Mouse (Mus musculus): ENCODE data around the gene Thap4. TPM values are rescaled to one million over a fixed set of nuclear protein-coding genes. Genes with fewer than 3 reads are reported as not detected.

Thap4 gene
- total RNA-seq (2012; rRNA removed) (45.3 and 50.2 TPM in 2 replicates), total RNA-seq (2014; rRNA removed) (32.4 and 35.8 TPM in 2 replicates), polyA plus RNA-seq (2012; ENCODE audit: insufficient read length, low read depth) (52.4 and 53.0 TPM in 2 replicates)

GRCm38 (mm10) chr1:93754573-93755290, at the start of gene Thap4:
Thap4 (minus strand) TSS chr1:93754864.
- H3K27me3 ChIP-seq (replicated peaks) = no peaks in the 10 kb centered on the region
- peak within 1 kb of the TSS; percentile 79 for H3K9ac ChIP-seq (ENCODE audit: insufficient read depth, low read depth)
- peak within 1 kb of the TSS; percentile 97 for H3K4me2 ChIP-seq (ENCODE audit: insufficient read depth, low read depth, poor library complexity, severe bottlenecking)
- peaks cover 55% of the 10 kb centered on the region for H3K79me2 ChIP-seq (replicated peaks; ENCODE audit: control insufficient read depth, extremely low read depth, insufficient read depth, poor library complexity, severe bottlenecking)
- peaks cover 8 to 43% of the 10 kb centered on the region in 2 experiments; a peak in 3 of 4 replicates for H3K4me1 ChIP-seq (ENCODE audit: control insufficient read depth in 1 of 2, insufficient read depth in 2 of 2)
- TF ChIP-seq MAX (IDR thresholded peaks at IDR 0.05; ENCODE audit: low read length) = peak; percentile 29; the same call in 1 of the 2 replicates
- peak; percentile 82 for TF ChIP-seq HCFC1 (IDR thresholded peaks at IDR 0.05; ENCODE audit: low read depth, low read length)
- TF ChIP-seq ETS1 (conservative IDR thresholded peaks at IDR 0.05; ENCODE audit: low read depth, low read length) = no peak
- TF ChIP-seq IRF4 (IDR thresholded peaks at IDR 0.05; ENCODE audit: low read depth, low read length) = peak; percentile 15; the same call in 1 of the 2 replicates
- TF ChIP-seq MXI1 (IDR thresholded peaks at IDR 0.05; ENCODE audit: low read depth, low read length) = peak; percentile 82
- TF ChIP-seq E2F4 (IDR thresholded peaks at IDR 0.05; ENCODE audit: insufficient replicate concordance, low read depth, low read length) = no peak
- TF ChIP-seq UBTF (IDR thresholded peaks at IDR 0.05; ENCODE audit: low read depth, low read length) = peak; percentile 14
- TF ChIP-seq KAT2A (IDR thresholded peaks at IDR 0.05; ENCODE audit: insufficient replicate concordance, low read length) = peak; percentile 79; the same call in 1 of the 2 replicates
- 0 out of 2 replicates have a peak, but pooled peaks have one; percentile 12 for TF ChIP-seq TBP (conservative IDR thresholded peaks at IDR 0.05; ENCODE audit: low read depth, low read length)
- TF ChIP-seq ZMIZ1 (IDR thresholded peaks at IDR 0.05; ENCODE audit: low read depth, low read length) = peak; percentile 70
- TF ChIP-seq MEF2A (IDR thresholded peaks at IDR 0.05; ENCODE audit: borderline replicate concordance, low read depth, low read length) = peak; percentile 45; the same call in 1 of the 2 replicates
- TF ChIP-seq NRF1 (IDR thresholded peaks at IDR 0.05; ENCODE audit: low read depth, low read length) = peak; percentile 79
- peak; percentile 78 for TF ChIP-seq POLR2A (IDR thresholded peaks at IDR 0.05; ENCODE audit: low read depth, low read length)
- 0 out of 2 replicates have a peak, but pooled peaks have one; percentile 33 for TF ChIP-seq TCF12 (IDR thresholded peaks at IDR 0.05; ENCODE audit: low read depth, low read length)
- no peak for TF ChIP-seq JUN (IDR thresholded peaks at IDR 0.05; ENCODE audit: insufficient read depth, low read depth, low read length)
- peak; percentile 58 for TF ChIP-seq NELFE (IDR thresholded peaks at IDR 0.05; ENCODE audit: low read depth, low read length)
- TF ChIP-seq USF2 (conservative IDR thresholded peaks at IDR 0.05; ENCODE audit: low read depth, low read length) = no peak
- TF ChIP-seq CTCF (conservative IDR thresholded peaks at IDR 0.05 in 1 of 2, IDR thresholded peaks at IDR 0.05 in 1 of 2; ENCODE audit: low read depth in 2 of 2, low read length in 2 of 2) = no peak
- TF ChIP-seq ELF1 (IDR thresholded peaks at IDR 0.05; ENCODE audit: low read depth, low read length) = peak; percentile 87
- peak; percentile 80 for TF ChIP-seq BHLHE40 (IDR thresholded peaks at IDR 0.05; ENCODE audit: low read depth, low read length)
- TF ChIP-seq SMC3 (IDR thresholded peaks at IDR 0.05; ENCODE audit: low read depth, low read length) = no peak
- TF ChIP-seq GABPA (IDR thresholded peaks at IDR 0.05; ENCODE audit: insufficient replicate concordance, low read depth, low read length) = no peak
- TF ChIP-seq MYC (IDR thresholded peaks at IDR 0.05; ENCODE audit: low read depth, low read length) = 0 out of 2 replicates have a peak, but pooled peaks have one; percentile 8
- no peak for TF ChIP-seq ZC3H11A (IDR thresholded peaks at IDR 0.05; ENCODE audit: low read depth, low read length)
- no peak for TF ChIP-seq ZNF384 (IDR thresholded peaks at IDR 0.05; ENCODE audit: low read depth, low read length)
- dilution Hi-C loops (cut with MboI; ENCODE audit: extremely low pct_ligation_motif_present, extremely low pct_unique_long_range_greater_than_20kb, low sequenced_read_pairs) = no loop called here
- peak within 1 kb of the TSS; percentile 59 for H3K27ac ChIP-seq (ENCODE audit: insufficient read depth, low read depth)
- no peaks in the 10 kb centered on the region for H3K9me3 ChIP-seq (replicated peaks; ENCODE audit: low read length)
- peak within 1 kb of the TSS; percentile 85 to 95 (median 88) for H3K4me3 ChIP-seq (replicated peaks in 1 of 3; ENCODE audit: low read depth in 2 of 3, low read length in 2 of 3, poor library complexity in 1 of 3)
- peaks cover 9 to 21% of the 10 kb centered on the region in 2 experiments for H3K36me3 ChIP-seq (replicated peaks in 1 of 2; ENCODE audit: control insufficient read depth in 1 of 2, insufficient read depth in 1 of 2, low read length in 1 of 2)
- in situ Hi-C loops (cut with MboI; ENCODE audit: low pct_ligation_motif_present, low pct_unique_long_range_greater_than_20kb, low sequenced_read_pairs) = no loop called here
- peak; percentile 69 for DNase-seq (ENCODE audit: extremely low read depth)
